Mouse (Mus musculus): Measurements from ENCODE around the gene Padi6. TPM values are rescaled to one million over a fixed set of nuclear protein-coding genes. Genes with fewer than 3 reads are reported as not detected.

Gene Padi6
- polyA plus RNA-seq, 2 experiments: not detected

DNA sequence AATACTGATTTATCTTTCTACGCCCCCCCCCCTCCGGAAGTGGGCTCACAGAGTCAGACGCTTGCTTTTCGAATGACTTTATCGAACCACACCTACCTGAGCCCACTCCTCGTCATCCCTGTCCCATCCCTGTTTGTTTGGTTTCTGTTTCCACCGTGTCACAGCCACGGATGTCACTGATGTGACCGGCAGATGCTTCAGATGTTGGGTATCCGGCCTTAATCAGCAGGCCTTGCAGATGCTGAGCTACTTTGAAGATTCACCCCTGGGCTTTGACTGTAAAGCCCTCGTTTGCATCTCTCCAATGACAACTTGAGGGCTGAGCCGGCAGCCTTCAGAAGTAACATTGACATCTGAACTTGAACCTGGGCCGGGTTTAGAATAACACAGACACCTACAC, 34.2 kb upstream of the Padi6 start:
- Histone ChIP-seq H3K9me3 (ENCODE audit: control insufficient read depth, low read length) (no peaks in the 10 kb centered on the region), H3K4me2 (replicated peaks; ENCODE audit: low read depth, low read length, severe bottlenecking) (no peak overlapping the region), H3K36me3 (ENCODE audit: control insufficient read depth, insufficient read depth, low read length) (no peaks in the 10 kb centered on the region), H3K4me1 (ENCODE audit: control insufficient read depth, insufficient read depth, low read length) (no peaks in the 10 kb centered on the region), H3K27me3 (ENCODE audit: control insufficient read depth, insufficient read depth, low read length) (no peaks in the 10 kb centered on the region), H3K9ac (ENCODE audit: low read depth, low read length, severe bottlenecking) (no peak overlapping the region), H3K27ac (replicated peaks; ENCODE audit: low read depth, low read length) (no peak overlapping the region), H3K4me3 (replicated peaks; ENCODE audit: low read length) (no peak overlapping the region)
- TF ChIP-seq POLR2A (IDR thresholded peaks at IDR 0.05; ENCODE audit: borderline replicate concordance, extremely low read depth, insufficient read depth, insufficient read length): no peak
- no peak for ATAC-seq (ENCODE audit: low FRiP score, low read depth)
- DNase-seq (ENCODE audit: low spot score): no peak
- WGBS: 67% methylated on average over 13 of the region's 13 CpGs

DNA sequence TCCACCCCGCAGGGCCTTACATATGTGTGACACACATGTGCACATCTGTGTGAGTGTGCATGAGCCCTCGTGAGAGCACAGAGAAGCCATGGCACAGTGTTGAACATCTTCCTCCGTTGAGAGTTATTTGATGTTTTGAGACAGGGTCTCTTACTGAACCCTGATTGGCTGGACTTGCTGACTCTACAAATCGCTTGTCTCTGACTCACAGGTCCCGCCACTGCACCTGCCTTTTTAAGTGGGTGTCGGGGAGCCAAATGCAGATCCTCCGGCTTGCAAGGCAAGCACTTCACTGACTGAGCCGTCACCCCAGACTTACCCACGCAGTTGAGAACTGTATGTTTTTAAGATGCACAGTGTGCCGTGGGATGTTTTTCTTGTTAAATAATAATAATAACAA, 33.4 kb upstream of the Padi6 start:
- no peaks in the 10 kb centered on the region for H3K9me3 ChIP-seq (ENCODE audit: control insufficient read depth, low read length)
- WGBS: 84% methylated on average over 10 of the region's 10 CpGs
- H3K27ac ChIP-seq (replicated peaks; ENCODE audit: low read depth, low read length): no peak overlapping the region
- no peak overlapping the region for H3K4me2 ChIP-seq (replicated peaks; ENCODE audit: low read depth, low read length, severe bottlenecking)
- no peak overlapping the region for H3K4me3 ChIP-seq (replicated peaks; ENCODE audit: low read length)
- DNase-seq (ENCODE audit: low spot score) (no peak), ATAC-seq (ENCODE audit: low FRiP score, low read depth) (no peak)
- H3K36me3 ChIP-seq (ENCODE audit: control insufficient read depth, insufficient read depth, low read length): no peaks in the 10 kb centered on the region
- H3K27me3 ChIP-seq (ENCODE audit: control insufficient read depth, insufficient read depth, low read length): no peaks in the 10 kb centered on the region
- no peak for TF ChIP-seq POLR2A (IDR thresholded peaks at IDR 0.05; ENCODE audit: borderline replicate concordance, extremely low read depth, insufficient read depth, insufficient read length)
- no peak overlapping the region for H3K9ac ChIP-seq (ENCODE audit: low read depth, low read length, severe bottlenecking)
- no peaks in the 10 kb centered on the region for H3K4me1 ChIP-seq (ENCODE audit: control insufficient read depth, insufficient read depth, low read length)

DNA sequence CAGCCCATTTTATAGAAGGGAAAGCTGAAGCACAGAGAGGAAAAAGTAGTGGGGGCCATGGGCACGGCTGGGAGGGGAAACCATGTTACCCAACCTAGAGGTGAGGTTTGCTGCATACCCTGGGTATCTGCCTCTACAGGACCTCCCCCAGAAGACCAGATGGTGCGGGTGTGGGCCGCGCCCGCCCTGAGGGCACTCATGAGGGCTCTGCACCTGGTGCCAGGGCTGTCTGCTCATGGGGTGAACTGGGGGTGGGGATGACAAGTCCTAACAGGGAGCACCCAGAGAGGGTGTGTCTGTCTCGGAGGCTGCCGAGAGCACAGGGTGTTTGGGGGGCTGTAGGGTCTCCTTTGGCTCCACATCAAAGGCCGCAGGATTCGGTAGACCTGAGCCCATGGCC, 32.5 kb upstream of the Padi6 start:
- Histone ChIP-seq H3K4me3 (replicated peaks; ENCODE audit: low read length) (no peak overlapping the region), H3K27ac (replicated peaks; ENCODE audit: low read depth, low read length) (no peak overlapping the region), H3K36me3 (ENCODE audit: control insufficient read depth, insufficient read depth, low read length) (no peaks in the 10 kb centered on the region), H3K4me1 (ENCODE audit: control insufficient read depth, insufficient read depth, low read length) (no peaks in the 10 kb centered on the region), H3K27me3 (ENCODE audit: control insufficient read depth, insufficient read depth, low read length) (no peaks in the 10 kb centered on the region), H3K9me3 (ENCODE audit: control insufficient read depth, low read length) (no peaks in the 10 kb centered on the region), H3K4me2 (replicated peaks; ENCODE audit: low read depth, low read length, severe bottlenecking) (no peak overlapping the region), H3K9ac (ENCODE audit: low read depth, low read length, severe bottlenecking) (no peak overlapping the region)
- TF ChIP-seq POLR2A (IDR thresholded peaks at IDR 0.05; ENCODE audit: borderline replicate concordance, extremely low read depth, insufficient read depth, insufficient read length): no peak
- ATAC-seq (ENCODE audit: low FRiP score, low read depth) (no peak), DNase-seq (ENCODE audit: low spot score) (no peak)
- WGBS: 69% methylated on average over 9 of the region's 9 CpGs

DNA sequence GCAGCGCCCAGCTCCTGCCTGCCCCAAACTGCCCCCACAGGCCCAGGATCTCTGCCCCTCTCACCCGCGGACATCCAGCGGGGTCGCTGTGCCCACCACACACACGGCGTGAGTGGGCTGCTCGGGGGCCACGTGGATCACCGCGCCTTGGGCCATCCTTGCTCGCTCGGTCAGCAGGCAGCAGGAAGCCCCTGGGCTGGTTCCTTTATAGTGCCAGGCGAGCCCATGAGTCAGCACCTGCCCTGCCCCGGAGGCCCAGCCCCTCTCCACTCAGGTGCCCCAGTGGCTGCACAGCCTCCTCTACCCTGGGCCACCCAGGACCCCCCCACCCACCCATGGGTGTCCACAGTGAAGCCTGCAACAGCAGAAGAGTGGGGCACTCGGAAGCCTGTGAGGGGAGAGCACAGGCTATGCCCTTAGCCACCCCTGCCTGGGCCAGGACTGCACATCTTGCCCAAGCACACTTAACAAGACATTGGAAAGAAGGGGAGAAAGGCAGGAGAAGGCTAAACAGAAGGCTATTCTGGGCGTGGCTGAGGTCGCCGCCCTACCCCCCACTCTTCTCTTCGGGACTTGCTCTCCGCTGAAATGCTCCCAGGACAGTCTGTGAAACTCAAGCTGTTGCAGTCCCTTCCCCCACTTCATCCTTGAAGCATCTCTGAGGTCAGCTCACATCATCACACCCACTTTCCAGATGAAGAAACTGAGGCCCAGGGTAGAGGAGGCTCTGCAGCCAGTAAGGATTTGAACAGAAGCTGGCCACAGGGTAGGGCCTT, 31.8 kb upstream of the Padi6 start, which contains the start of gene Padi4:
Gene Padi4, minus strand, starts transcription at position 212 of the 776 bp plus-strand sequence.
- H3K9ac ChIP-seq (ENCODE audit: low read depth, low read length, severe bottlenecking): no peak within 1 kb of the TSS
- H3K4me3 ChIP-seq (replicated peaks; ENCODE audit: low read length): no peak within 1 kb of the TSS
- ATAC-seq (ENCODE audit: low FRiP score, low read depth): no peak
- no peaks in the 10 kb centered on the region for H3K27me3 ChIP-seq (ENCODE audit: control insufficient read depth, insufficient read depth, low read length)
- TF ChIP-seq POLR2A (IDR thresholded peaks at IDR 0.05; ENCODE audit: borderline replicate concordance, extremely low read depth, insufficient read depth, insufficient read length): no peak
- no peak within 1 kb of the TSS for H3K4me2 ChIP-seq (replicated peaks; ENCODE audit: low read depth, low read length, severe bottlenecking)
- H3K36me3 ChIP-seq (ENCODE audit: control insufficient read depth, insufficient read depth, low read length): no peaks in the 10 kb centered on the region
- H3K9me3 ChIP-seq (ENCODE audit: control insufficient read depth, low read length): no peaks in the 10 kb centered on the region
- 82% methylated on average over 21 of the region's 21 CpGs for WGBS
- no peaks in the 10 kb centered on the region for H3K4me1 ChIP-seq (ENCODE audit: control insufficient read depth, insufficient read depth, low read length)
- no peak for DNase-seq (ENCODE audit: low spot score)
- H3K27ac ChIP-seq (replicated peaks; ENCODE audit: low read depth, low read length): no peak within 1 kb of the TSS

DNA sequence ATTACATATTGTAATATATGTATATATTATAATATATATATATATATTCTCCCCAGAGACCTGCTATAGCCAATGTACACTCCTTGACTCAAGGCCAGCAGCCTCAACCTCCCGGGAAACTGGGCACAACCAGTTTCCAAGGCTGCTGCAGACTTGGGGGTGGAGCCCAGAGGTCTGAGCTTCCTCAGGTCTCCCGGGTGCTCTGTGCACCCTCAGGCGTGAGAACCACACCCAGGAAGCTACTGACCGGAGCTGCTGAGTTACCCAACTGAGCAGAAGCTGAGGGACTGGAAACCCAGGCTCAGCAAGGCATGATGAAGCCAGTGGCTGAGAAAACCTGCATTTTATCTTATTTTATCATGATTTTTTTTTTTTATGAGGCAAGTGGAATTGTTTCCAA, 28.6 kb upstream of the Padi6 start:
- Histone ChIP-seq H3K27ac (replicated peaks; ENCODE audit: low read depth, low read length) (no peak overlapping the region), H3K9me3 (ENCODE audit: control insufficient read depth, low read length) (no peaks in the 10 kb centered on the region), H3K27me3 (ENCODE audit: control insufficient read depth, insufficient read depth, low read length) (no peaks in the 10 kb centered on the region), H3K36me3 (ENCODE audit: control insufficient read depth, insufficient read depth, low read length) (no peaks in the 10 kb centered on the region), H3K9ac (ENCODE audit: low read depth, low read length, severe bottlenecking) (no peak overlapping the region), H3K4me2 (replicated peaks; ENCODE audit: low read depth, low read length, severe bottlenecking) (no peak overlapping the region), H3K4me1 (ENCODE audit: control insufficient read depth, insufficient read depth, low read length) (no peaks in the 10 kb centered on the region), H3K4me3 (replicated peaks; ENCODE audit: low read length) (no peak overlapping the region)
- WGBS: 41% methylated on average over 4 of the region's 4 CpGs
- ATAC-seq (ENCODE audit: low FRiP score, low read depth) (no peak), DNase-seq (ENCODE audit: low spot score) (no peak)
- no peak for TF ChIP-seq POLR2A (IDR thresholded peaks at IDR 0.05; ENCODE audit: borderline replicate concordance, extremely low read depth, insufficient read depth, insufficient read length)
